Mouse (Mus musculus) cerebellum, adult 18-20 months (tissue): ENCODE data around the gene Evi2b.

Experiments used
- DNase-seq, 2 experiments: peaks; one replicate each; pipeline ENCODE4 v3.0.0; 2021

Gene Evi2b

DNA sequence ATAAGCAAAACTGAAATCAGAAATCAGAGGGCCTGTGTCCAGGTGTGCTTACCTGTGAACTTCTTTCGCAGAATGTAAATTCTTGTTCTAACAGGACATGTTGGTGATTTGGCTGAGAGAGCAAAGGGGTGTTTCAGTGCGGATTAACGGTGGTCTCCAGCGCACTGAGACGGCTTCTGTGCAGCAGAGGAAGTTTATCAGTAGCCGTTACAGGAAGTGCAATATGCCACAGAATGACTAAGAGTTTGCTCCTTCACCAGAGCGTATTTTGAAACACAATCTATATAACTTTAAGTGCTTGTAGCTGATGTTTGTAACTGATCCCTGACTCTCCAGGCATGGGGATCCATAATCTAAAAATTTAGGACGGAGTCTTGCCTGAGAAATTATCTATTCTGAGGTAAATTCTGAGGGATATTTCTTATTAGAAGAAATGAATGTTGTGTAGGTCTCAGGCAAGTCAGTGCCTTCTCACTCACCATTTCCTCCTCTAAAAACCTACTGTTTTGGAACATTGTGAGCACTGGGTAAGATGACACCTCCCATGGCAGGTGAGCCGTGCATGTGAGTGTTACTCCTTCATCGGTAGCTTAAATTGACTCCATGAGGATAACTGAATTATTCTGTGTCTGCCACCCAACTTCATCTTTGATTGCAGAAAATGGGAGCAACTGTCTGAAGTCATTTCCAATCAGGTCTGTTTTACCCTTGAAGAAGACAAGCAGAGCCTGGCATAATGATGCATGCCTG, at the start of gene Evi2b:
Gene Evi2b, minus strand, starts transcription at position 203 of the 750 bp plus-strand sequence.
- DNase-seq, result no peak

DNA sequence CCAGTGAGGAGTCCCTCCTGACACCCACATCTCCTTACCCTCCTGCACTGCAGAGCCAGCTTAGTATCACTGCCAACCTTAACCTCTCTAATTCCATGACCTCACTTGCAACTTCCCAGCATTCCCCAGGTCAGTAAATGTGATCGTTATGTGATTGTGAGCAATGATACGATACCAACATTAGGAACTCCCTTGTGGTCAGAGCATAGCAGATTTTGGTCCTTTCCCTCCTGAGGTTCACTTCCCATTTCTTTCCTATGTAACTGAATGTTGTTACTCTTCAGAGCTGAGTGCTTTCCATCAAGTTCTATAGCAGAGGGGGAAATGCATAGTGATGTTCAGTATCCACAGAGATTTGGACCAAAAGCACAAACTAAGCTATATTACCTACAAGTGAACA, 46.8 kb upstream of the Evi2b start:
- no peak for DNase-seq

DNA sequence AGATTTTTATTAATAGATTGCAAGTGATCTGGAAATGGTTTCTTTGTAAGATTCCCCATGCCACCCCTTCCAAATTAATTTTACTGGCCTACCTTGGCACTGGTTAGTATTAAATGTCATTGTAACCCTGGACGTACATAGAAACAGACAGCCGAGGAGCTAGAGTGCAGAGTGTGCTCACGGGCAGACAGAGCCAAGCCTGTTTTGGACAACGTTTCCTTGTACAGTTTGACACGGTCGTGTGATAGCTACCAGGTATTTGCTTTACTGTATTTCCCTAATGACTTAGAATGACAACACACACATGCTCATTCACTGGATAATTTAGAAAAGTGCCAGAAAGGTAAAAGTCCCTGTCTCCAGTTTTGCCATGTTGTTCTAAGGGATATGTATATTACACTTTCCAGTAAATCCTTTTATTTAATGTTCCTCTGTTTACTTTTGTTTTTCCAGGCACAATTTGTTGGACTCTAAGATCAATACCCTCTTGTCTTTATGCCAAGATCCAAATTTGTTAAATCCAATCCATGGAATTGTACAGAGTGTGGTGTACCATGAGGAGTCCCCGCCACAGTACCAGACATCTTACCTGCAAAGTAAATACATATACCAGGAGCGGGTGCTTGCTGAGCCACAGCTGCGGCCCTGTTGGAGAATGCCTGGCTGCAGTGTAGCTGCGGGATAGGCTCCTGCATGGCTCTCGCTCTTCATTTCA, 44.8 kb upstream of the Evi2b start:
- DNase-seq, result no peak

DNA sequence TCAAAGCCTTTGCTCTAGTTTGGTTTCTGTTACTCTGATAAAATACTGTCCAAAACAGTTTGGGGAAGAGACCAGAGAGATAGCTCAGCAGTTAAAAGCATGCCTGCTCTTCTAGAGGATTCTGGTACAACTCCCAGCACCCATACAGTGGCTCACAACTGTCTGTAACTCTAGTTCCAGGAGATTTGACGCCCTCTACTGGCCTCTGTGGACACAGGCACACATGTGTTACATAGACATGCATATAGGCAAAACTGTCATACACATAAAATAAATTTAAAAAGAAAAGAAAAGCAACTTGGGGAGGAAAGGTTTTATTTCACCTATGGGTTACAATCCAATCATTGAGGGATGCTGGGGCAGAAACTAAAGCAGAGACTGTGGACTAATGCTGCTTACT, 43.4 kb upstream of the Evi2b start:
- DNase-seq, result no peak

GRCm38 (mm10) chr11:79563493-79563892, 39.9 kb upstream of the Evi2b start:
- DNase-seq, result no peak

DNA sequence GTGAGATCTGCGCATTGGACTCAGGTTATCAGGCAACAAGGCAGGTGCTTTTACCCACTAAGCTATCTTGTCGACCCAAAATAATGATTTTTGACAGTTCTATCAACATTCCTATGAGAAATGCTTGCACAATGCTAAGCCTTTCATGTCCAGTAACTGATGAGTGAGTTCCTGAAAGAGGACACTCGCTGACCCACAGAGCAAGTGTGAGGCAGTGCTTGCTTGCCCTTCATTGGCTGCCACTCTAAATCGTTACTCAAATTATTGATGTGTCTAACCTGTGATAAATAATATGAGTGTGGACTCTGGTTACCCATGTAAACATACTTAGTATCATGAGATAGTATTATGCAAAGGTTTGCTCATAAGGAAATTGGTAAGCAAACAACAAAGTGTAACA, 37.0 kb upstream of the Evi2b start:
- DNase-seq, result no peak

DNA sequence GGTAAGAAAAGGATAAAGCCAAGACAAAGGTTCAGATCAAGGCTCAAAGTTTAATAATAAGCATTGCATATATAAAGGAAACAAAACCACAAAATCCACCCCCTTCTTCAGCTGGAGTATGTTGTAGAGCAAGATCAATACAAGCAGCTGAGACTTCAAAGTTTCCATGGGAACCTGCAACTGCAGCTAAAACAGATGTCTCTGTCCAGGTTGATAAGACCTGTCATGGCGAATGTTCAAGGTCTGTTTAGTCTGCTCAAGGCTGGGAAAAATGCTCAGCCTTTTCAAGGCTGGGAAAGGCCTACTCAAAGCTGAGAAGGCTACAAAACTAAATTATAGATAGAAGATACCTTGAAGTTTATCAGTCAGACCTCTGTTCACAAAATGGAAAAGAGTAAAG, 29.1 kb upstream of the Evi2b start:
- no peak for DNase-seq

GRCm38 (mm10) chr11:79536293-79536692, 12.7 kb upstream of the Evi2b start:
- no peak for DNase-seq

DNA sequence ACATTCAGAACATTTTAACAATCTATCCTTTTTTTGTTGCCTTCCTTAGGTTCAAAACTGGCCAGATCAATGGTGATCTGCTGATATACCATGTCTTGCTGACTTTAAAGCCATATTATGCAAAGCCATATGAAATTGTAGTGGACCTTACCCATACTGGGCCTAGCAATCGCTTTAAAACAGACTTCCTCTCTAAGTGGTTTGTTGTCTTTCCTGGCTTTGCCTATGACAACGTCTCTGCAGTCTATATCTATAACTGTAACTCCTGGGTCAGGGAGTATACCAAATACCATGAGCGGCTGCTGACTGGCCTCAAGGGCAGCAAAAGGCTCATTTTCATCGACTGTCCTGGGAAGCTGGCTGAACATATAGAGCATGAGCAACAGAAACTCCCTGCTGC, 12.0 kb upstream of the Evi2b start:
- DNase-seq, result no peak

- DNase-seq, result peak; percentile 45 to 49
Observed at GRCm38 (mm10) chr11:79533950-79534690, 10.6 kb upstream of the Evi2b start.

- no peak for DNase-seq
Observed at GRCm38 (mm10) chr11:79533311-79533710, 9.7 kb upstream of the Evi2b start.

DNA sequence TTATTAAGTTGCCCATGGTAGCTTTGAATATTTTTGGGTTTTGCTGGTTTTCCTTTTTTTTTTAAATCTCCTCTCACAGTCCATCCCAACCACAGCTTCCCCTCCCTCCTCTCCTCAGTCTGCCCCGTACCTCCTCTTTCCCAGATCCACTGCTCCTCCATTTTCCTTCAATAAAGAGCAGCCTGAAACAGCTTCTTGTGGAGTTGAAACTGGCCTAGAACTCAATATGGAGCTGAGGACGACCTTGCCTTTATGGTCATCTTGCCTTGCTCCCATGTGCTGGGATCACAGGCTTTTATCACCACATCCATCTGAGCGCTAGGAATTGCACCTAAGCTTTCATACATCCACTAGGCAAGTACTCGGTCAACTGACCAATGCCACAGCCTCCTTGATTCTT, 7.9 kb upstream of the Evi2b start:
- DNase-seq, result no peak

- no peak for DNase-seq
Observed at GRCm38 (mm10) chr11:79530774-79531173, 7.2 kb upstream of the Evi2b start.

- DNase-seq, result peak in 1 of 2 experiments; percentile 13
Observed at GRCm38 (mm10) chr11:79530333-79530761, 6.8 kb upstream of the Evi2b start, which contains the start of the genes Evi2 and Evi2a. Gene Evi2, minus strand, starts transcription at chr11:79530589. Gene Evi2a, minus strand, starts transcription at chr11:79530609.

GRCm38 (mm10) chr11:79529736-79530135, 6.2 kb upstream of the Evi2b start:
- DNase-seq, result no peak

- no peak for DNase-seq
Observed at GRCm38 (mm10) chr11:79529226-79529625, 5.7 kb upstream of the Evi2b start.

DNA sequence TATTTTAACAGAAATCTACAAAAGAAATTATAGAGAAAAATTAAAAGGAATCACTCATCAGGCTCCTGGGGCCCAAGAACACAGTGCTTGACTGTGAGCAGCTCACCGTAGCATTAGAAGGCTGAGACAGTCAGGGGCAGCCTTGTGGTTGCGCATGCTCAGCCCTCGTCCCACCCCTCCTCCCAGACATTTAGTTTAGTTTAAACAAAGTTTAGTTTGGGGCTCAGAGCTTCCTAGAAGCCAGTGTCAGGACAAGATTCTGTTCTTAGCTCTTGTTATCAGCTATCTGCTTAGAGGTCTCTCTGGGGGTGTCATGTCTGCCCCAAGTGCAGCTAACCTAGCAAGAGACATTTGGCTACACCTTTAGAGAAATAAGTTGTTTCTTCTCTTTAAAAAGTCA, 5.0 kb upstream of the Evi2b start:
- no peak for DNase-seq

DNA sequence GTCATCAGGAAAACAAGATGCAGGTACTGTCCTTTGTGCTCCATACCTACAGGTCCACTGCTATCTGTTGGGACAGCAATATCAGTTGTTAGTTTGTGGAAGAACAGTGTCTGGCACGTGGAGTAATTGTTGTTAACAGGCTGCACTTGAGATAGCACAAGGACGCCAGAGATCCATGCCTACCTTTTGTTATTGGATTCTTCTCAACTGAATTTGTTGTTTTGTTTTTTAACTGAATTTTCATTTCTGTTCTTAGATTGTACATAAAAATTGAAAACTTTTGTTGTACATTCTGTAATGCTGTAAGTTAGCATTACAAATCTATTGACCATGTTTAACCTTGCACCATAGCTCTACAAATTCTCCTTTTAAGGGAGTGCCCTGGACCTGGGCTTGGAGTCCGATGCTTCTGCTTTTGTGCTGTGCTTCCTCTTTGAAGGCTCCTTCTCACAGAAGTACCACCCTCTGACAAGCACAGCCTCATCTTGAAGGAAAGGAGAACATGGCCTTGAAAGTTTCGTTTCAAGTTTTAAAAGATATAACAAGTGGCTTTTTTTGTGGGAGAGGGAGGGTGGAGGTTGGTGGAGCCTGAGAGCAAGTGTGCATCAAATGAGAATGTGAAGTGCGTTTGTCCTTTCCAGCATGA, 4.3 kb upstream of the Evi2b start:
- DNase-seq, result no peak

DNA sequence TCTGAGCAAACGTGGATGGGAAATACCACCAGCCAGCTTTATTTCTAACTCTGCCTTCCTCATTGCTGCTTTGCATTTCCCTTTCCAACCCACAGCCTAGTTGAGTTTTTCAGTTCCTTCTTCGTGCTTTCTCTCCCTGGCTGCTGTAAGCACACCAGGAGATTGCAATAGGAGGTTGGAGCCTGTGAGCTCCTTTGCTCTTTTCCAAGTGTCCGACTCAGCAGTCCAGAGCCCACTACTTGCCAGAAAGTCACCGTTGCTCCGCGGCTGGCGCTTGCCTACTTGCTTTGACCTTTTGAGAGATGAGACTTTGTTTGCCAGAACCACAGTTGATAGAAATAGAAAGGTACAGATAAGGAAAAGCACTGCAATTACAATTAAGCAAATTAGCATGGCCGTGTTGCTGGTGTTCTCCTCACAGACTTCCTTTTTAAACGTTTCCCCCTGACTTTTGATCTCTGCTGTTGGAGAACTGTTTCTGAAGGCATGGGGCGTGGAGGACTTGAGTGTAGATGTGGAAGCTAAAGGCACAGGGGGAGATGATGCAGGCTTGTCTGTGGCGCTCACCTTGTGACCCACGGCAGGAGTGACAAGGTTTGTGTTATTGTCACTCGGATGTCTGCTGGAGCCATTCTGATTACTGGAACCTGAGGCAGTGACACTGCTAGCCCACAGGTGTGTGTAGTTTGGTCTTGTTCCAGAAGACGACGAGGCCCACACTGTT, 3.6 kb upstream of the Evi2b start:
- no peak for DNase-seq

DNA sequence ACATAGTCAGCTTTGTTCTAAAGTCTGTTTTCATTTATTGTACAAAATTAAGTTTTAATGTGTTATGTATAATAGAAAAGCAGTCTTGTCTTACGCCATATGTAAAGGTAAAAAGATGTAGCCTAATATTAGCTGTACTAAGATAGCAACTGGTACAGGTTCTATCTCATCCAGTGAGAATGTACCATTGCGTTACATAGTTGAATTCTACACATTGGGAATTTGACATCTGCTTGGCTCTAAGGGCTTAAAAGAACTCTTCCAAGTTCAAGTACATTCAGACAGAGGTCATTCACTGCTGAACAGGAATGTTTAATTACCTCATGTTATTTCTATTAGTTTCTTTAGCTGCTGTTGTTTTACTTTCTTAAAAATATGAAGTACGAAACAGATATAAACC, 3.0 kb upstream of the Evi2b start:
- no peak for DNase-seq

GRCm38 (mm10) chr11:79524310-79524575, 681 bp upstream of the Evi2b start:
- DNase-seq, result no peak

DNA sequence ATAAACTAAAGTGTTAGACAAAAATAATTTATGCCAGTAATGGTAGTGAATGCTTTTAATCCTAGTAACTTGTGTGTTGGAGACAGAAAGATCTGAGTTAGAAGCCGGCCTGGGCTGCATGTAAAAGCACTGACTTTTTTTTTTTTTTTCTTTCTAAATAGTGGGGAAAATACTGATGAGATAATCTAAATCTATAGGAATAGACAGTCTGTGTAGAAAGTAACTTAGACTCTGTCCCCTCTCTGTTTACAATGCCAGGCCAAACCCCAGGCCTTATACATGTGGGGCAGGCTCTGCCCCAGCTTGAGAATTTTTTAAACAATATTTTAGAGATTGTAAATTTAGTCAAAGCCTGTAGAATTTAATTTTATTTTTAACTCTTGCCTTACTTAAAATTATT, 618 bp downstream of the Evi2b start:
- DNase-seq, result no peak

GRCm38 (mm10) chr11:79521930-79522329, 1.6 kb downstream of the Evi2b start:
- no peak for DNase-seq
